Mouse (Mus musculus) kidney, embryonic 16.5 days (tissue): ENCODE results near the gene Vstm2l. TPM values are rescaled to one million over a fixed set of nuclear protein-coding genes. Genes with fewer than 3 reads are reported as not detected.

ENCODE experiments used
- ATAC-seq: fragments of 200-750 bp; cut with Nextera tagmentation; 2 replicates; pipeline ENCODE4 v1.8.0; 2017; ENCODE audit warnings: moderate TSS enrichment; ENCODE audit not compliant: low FRiP score, low TSS enrichment
- H3K27ac ChIP-seq: fragments of 300-500 bp; sonication (generic); 2 replicates; pipeline ENCODE4 v1.5.1; 2014; ENCODE audit warnings: low read length
- H3K27me3 ChIP-seq: fragments of 300-500 bp; sonication (generic); 2 replicates; pipeline ENCODE4 v1.6.1; 2014; ENCODE audit warnings: low read length, control low read depth, mixed read lengths; ENCODE audit not compliant: insufficient read depth
- H3K36me3 ChIP-seq: fragments of 300-500 bp; sonication (generic); 2 replicates; pipeline ENCODE4 v1.6.1; 2014; ENCODE audit warnings: low read length, control low read depth, mixed read lengths; ENCODE audit not compliant: insufficient read depth
- H3K4me1 ChIP-seq: fragments of 300-500 bp; sonication (generic); 2 replicates; pipeline ENCODE4 v1.6.1; 2014; ENCODE audit warnings: low read length, control low read depth, mixed read lengths; ENCODE audit not compliant: insufficient read depth
- H3K4me2 ChIP-seq: fragments of 300-500 bp; sonication (generic); replicated peaks from 2 replicates; pipeline ENCODE4 v1.6.1; 2014; ENCODE audit warnings: low read depth, low read length
- H3K4me3 ChIP-seq: fragments of 300-500 bp; sonication (generic); 2 replicates; pipeline ENCODE4 v1.5.1; 2014; ENCODE audit warnings: mild to moderate bottlenecking, low read length
- H3K9ac ChIP-seq: fragments of 300-500 bp; sonication (generic); replicated peaks from 2 replicates; pipeline ENCODE4 v1.6.1; 2014; ENCODE audit warnings: low read length
- H3K9me3 ChIP-seq: fragments of 300-500 bp; sonication (generic); 2 replicates; pipeline ENCODE4 v1.6.1; 2016; ENCODE audit warnings: low read length, control low read depth
- WGBS: fragments of 180-500 bp; shearing (Covaris S2); extraction: QIAGEN DNeasy Blood & Tissue Kit; methylation state at CpG from one replicate; pipeline ENCODE4 v1.1.7; 2014; 5-methylcytosine and 5-hydroxymethylcytosine counted together
- polyA plus RNA-seq: library from polyadenylated mRNA; unstranded; fragments of >200 nt; fragmentation: Nextera tagmentation; extraction: Ambion mirVana; gene quantifications from 2 replicates; pipeline ENCODE4 v1.2.1, GENCODE M21; 2015

The Vstm2l gene
- polyA plus RNA-seq, 1 experiment from 2014 or later = 0.22 TPM

DNA sequence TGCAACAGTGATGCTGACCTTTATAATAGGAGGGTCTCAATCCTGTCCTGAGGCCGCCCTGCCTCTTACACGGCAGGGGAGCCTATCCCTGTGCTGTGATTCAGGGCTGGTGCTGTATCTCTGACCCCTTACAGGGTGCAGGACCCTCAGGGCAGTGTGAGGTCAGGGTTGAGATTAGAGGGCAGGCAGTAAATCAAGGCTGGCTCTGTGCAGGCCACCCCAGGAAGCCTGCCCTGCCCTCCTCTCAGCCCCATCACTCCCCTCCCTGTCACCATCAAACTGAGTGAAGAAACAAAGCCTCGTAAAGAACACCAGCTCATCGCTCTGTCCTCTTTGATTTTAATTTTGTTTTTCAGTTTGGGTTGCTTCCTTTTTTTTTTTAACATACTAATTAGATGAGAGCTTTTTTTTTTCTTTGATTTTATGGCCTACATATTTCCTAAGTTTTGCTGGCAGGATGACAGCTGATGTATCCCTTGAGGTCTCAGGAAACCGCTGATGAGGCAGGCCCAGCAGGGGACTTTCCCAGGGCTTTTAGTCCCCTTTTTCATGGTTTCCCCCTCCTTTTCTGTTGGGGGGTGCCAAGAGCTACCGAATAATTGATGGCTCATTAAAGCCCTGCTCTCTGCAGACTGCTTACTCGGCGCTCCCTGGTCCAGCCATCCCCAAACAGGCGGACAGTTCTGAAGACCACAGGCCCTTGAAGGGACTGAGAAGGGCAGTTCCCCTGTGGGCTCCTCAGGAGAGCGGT, 27.0 kb upstream of the Vstm2l start:
- no peak overlapping the region for H3K4me2 ChIP-seq
- WGBS = 26% methylated on average over 10 of the region's 10 CpGs
- H3K36me3 ChIP-seq = peaks cover 5% of the 10 kb centered on the region
- no peak overlapping the region for H3K27ac ChIP-seq
- no peak overlapping the region for H3K4me3 ChIP-seq
- peak; percentile 64 for ATAC-seq
- H3K9me3 ChIP-seq = no peaks in the 10 kb centered on the region
- peaks cover 20% of the 10 kb centered on the region for H3K4me1 ChIP-seq
- no peak overlapping the region for H3K9ac ChIP-seq
- no peaks in the 10 kb centered on the region for H3K27me3 ChIP-seq

DNA sequence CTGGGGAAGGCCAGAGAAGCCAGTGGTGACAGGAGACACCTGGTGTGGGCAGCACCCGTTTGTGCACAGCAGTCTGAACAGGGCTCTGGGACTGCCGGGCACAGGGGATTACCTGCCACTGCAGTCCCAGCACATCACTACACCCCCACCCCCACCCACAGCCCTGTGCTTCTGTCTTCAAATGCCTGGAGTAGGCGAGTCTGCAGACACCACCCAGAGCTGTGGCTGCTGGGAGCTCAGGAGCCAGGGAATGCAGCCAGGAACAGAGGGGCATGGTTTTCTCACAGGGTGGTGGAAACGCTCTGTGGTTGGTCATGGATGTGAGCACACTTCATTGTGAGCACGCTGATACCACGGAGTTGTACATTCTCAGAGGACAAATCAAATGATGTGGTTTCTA, 23.3 kb upstream of the Vstm2l start:
- Histone ChIP-seq H3K4me2 (no peak overlapping the region), H3K4me1 (peaks cover 20% of the 10 kb centered on the region), H3K9ac (no peak overlapping the region), H3K4me3 (no peak overlapping the region), H3K9me3 (no peaks in the 10 kb centered on the region), H3K27me3 (no peaks in the 10 kb centered on the region), H3K27ac (no peak overlapping the region), H3K36me3 (no peaks in the 10 kb centered on the region)
- 62% methylated on average over 6 of the region's 6 CpGs for WGBS
- ATAC-seq = no peak

GRCm38 (mm10) chr2:157897131-157897530, 17.3 kb upstream of the Vstm2l start:
- H3K36me3 ChIP-seq = no peaks in the 10 kb centered on the region
- WGBS = 78% methylated on average over 4 of the region's 4 CpGs
- no peaks in the 10 kb centered on the region for H3K9me3 ChIP-seq
- no peak overlapping the region for H3K4me2 ChIP-seq
- no peaks in the 10 kb centered on the region for H3K4me1 ChIP-seq
- no peak overlapping the region for H3K9ac ChIP-seq
- no peak overlapping the region for H3K27ac ChIP-seq
- ATAC-seq = 0 out of 2 replicates have a peak, but pooled peaks have one; percentile 16
- H3K27me3 ChIP-seq = no peaks in the 10 kb centered on the region
- no peak overlapping the region for H3K4me3 ChIP-seq

DNA sequence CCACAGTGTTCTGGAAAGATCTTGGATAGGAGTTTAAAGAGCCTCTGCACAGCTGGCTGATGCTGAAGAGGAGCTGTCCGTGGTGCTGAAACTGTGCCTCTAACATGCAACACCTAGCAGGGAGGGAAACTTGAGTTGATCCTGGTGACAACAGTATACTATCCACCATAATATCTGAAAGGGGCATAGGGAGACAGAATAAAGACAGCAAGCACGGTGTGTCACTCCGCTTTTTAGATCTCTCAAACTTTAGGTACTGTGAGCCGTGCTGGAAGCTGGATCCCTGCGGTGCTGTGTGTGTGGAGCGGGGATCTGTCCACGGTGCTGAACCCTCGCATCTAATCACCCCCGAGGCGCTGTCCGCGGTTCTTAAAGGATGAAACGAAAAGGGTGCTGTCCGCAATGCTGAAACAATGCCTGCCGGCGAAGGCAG, 1.2 kb upstream of the Vstm2l start:
- H3K4me1 ChIP-seq = peaks cover 7% of the 10 kb centered on the region; the same call in 1 of the 2 replicates
- WGBS = under 1% methylated on average over 16 of the region's 16 CpGs

GRCm38 (mm10) chr2:157913705-157914104, 748 bp upstream of the Vstm2l start:
- H3K36me3 ChIP-seq = no peaks in the 10 kb centered on the region
- H3K27ac ChIP-seq = no peak overlapping the region
- WGBS = 4% methylated on average over 4 of the region's 4 CpGs
- H3K4me2 ChIP-seq = no peak overlapping the region
- no peak for ATAC-seq
- H3K9ac ChIP-seq = no peak overlapping the region
- H3K27me3 ChIP-seq = peaks cover 44% of the 10 kb centered on the region
- H3K4me3 ChIP-seq = no peak overlapping the region
- peaks cover 7% of the 10 kb centered on the region; the same call in 1 of the 2 replicates for H3K4me1 ChIP-seq
- no peaks in the 10 kb centered on the region for H3K9me3 ChIP-seq

More for the DNA sequence above, 1.2 kb upstream of the Vstm2l start:
- H3K4me2 ChIP-seq = no peak overlapping the region
- peaks cover 44% of the 10 kb centered on the region for H3K27me3 ChIP-seq
- H3K9me3 ChIP-seq = no peaks in the 10 kb centered on the region
- H3K4me3 ChIP-seq = no peak overlapping the region
- H3K9ac ChIP-seq = no peak overlapping the region
- H3K36me3 ChIP-seq = no peaks in the 10 kb centered on the region
- no peak overlapping the region for H3K27ac ChIP-seq
- ATAC-seq = peak; percentile 68

DNA sequence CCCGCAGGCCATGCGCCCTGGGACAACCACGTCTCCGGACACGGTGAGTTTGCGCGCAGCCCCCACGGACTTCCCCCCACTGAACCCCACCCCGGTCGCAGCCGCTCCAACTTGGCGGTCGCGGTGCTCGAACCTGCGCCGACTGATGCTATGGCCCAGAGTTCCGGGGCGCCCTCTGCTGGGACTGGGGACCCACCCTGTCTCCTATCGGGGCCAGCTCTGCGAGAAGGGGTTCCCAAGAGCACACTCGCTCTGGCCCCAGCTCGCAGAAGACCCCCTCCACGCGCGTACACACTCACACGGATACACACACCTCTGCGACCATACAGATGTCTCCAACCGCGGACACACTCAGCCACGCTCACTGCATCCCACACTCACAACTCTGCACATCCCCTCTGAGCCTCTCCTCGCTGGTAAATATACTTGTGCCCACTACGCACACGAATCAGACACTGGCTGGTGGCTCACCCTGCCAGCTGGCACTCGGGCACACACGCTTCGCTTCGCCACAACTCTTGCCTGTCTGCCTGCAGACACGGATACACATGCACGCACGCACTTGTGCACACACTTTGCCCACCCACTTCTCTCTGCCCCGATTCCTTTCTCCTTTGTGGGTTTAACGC, 550 bp downstream of the Vstm2l start:
- Histone ChIP-seq H3K9ac (no peak overlapping the region), H3K9me3 (no peaks in the 10 kb centered on the region)

DNA sequence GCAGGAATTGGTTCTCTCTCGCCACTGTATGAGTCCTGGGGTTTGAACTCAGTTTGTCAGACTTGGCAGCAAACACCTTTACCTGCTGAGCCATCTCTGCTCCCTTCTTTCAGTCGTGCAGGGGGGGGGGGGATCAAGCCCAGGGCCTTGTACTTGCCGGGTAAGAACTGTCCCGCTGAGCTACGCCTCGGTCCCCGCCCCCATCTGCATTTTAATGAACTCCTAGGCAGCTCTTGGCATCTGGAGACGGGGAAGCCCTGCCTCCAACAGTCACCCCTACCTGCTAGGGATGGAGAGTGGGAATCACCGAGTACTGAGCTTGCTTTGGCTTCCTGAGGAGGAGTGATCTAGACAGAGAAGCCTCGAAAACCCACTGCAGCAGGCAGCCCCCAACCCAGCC, 4.1 kb downstream of the Vstm2l start:
- WGBS = 11% methylated on average over 10 of the region's 10 CpGs
- Histone ChIP-seq H3K4me1 (peaks cover 15% of the 10 kb centered on the region), H3K27ac (no peak overlapping the region), H3K4me3 (no peak overlapping the region), H3K4me2 (no peak overlapping the region), H3K36me3 (no peaks in the 10 kb centered on the region), H3K27me3 (peaks cover 46% of the 10 kb centered on the region), H3K9me3 (no peaks in the 10 kb centered on the region), H3K9ac (no peak overlapping the region)
- ATAC-seq = no peak

More for the DNA sequence above, 550 bp downstream of the Vstm2l start:
- Histone ChIP-seq H3K27me3 (peaks cover 44% of the 10 kb centered on the region), H3K4me1 (peaks cover 7% of the 10 kb centered on the region; the same call in 1 of the 2 replicates), H3K36me3 (no peaks in the 10 kb centered on the region), H3K4me2 (peak overlapping the region; percentile 65), H3K27ac (no peak overlapping the region), H3K4me3 (peak overlapping the region; percentile 42)
- WGBS = 39% methylated on average over 43 of the region's 43 CpGs
- no peak for ATAC-seq

- Histone ChIP-seq H3K36me3 (no peaks in the 10 kb centered on the region), H3K27ac (no peak overlapping the region), H3K4me3 (no peak overlapping the region), H3K9me3 (no peaks in the 10 kb centered on the region), H3K4me2 (no peak overlapping the region), H3K27me3 (peaks cover 20% of the 10 kb centered on the region), H3K9ac (no peak overlapping the region), H3K4me1 (peaks cover 15% of the 10 kb centered on the region; the same call in 1 of the 2 replicates)
- 61% methylated on average over 7 of the region's 7 CpGs for WGBS
- no peak for ATAC-seq
Observed at GRCm38 (mm10) chr2:157921551-157921950, 7.1 kb downstream of the Vstm2l start.

DNA sequence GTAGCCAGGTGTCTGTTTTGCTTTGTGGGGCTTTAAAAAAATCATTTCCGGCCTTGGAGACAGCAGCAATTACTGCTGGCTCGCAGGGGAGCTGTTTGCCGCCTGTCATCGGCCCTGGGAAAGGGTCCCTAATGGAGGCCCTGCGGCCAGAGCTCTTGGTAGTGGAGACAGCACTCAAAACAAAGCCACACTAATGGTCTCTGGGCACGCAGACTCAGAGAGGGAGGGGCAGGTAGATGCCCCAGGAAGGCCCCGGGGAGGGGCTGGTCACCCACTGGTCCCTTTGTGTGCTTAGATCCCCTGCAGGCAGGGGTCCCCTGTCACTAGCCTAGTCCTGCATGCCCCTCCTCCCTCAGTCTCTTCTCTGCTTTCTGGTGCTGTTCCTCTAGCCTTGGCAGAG, 9.0 kb downstream of the Vstm2l start:
- no peaks in the 10 kb centered on the region for H3K9me3 ChIP-seq
- H3K27me3 ChIP-seq = peaks cover 7% of the 10 kb centered on the region; the same call in 1 of the 2 replicates

DNA sequence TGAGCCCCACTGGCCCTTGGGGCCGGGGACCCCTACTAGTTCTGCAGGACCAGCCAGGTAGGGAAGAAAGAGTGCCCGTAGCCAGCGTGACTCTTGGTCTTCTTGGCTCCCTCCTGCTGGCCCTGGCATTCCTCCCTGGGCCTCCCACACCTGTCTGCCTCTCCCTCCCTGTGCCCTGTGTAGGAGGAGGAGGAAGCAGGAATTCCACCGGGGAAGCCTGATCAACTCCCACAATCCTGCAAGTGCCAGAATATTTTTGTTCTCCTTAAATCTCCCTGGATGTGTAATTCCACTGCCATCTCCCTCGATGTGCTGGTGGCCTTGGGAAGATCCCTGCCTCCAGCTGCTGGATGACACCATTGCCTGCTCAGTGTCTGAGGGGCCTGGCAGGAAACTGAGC, 10.1 kb downstream of the Vstm2l start:
- Histone ChIP-seq H3K4me2 (no peak overlapping the region), H3K27ac (no peak overlapping the region), H3K4me3 (no peak overlapping the region), H3K4me1 (peaks cover 20% of the 10 kb centered on the region; the same call in 1 of the 2 replicates), H3K27me3 (peaks cover 7% of the 10 kb centered on the region; the same call in 1 of the 2 replicates), H3K9ac (no peak overlapping the region), H3K9me3 (no peaks in the 10 kb centered on the region), H3K36me3 (no peaks in the 10 kb centered on the region)
- 30% methylated on average over 5 of the region's 5 CpGs for WGBS
- ATAC-seq = no peak

More for the DNA sequence above, 9.0 kb downstream of the Vstm2l start:
- peaks cover 20% of the 10 kb centered on the region; the same call in 1 of the 2 replicates for H3K4me1 ChIP-seq
- no peak overlapping the region for H3K27ac ChIP-seq
- H3K4me3 ChIP-seq = no peak overlapping the region
- no peaks in the 10 kb centered on the region for H3K36me3 ChIP-seq
- WGBS = 2% methylated on average over 7 of the region's 7 CpGs
- no peak overlapping the region for H3K9ac ChIP-seq
- no peak for ATAC-seq
- H3K4me2 ChIP-seq = no peak overlapping the region
